Mouse (Mus musculus) spleen, adult 2 months (tissue): Measurements from ENCODE around the gene Cypt3.

Experiments used
- CTCF ChIP-seq: fragments of 200-500 bp; IDR thresholded peaks from 2 replicates; pipeline ENCODE4 v1.5.1; 2011; ENCODE audit warnings: mild to moderate bottlenecking, inconsistent platforms; ENCODE audit not compliant: insufficient read depth, insufficient read length, insufficient replicate concordance; ENCODE audit errors: extremely low read depth
- POLR2A ChIP-seq: fragments of 200-500 bp; IDR thresholded peaks from 2 replicates; pipeline ENCODE4 v1.6.1; 2011; ENCODE audit warnings: low read depth, low read length, inconsistent platforms

GRCm38 (mm10) chrX:153556634-153557033, 1.8 kb upstream of the Cypt3 start:
- no peak for TF ChIP-seq CTCF
- TF ChIP-seq POLR2A = no peak
